Mouse (Mus musculus): ENCODE measurements at regions not wholly inside any gene's neighbourhood (a gene's known extent, or its start where the extent isn't known, plus 50 kb on each side); places are given as distances from the start of the nearest gene placed in this dataset.
A peak's percentile ranks its signal among the peaks of the same experiment; 100 is the strongest.

DNA sequence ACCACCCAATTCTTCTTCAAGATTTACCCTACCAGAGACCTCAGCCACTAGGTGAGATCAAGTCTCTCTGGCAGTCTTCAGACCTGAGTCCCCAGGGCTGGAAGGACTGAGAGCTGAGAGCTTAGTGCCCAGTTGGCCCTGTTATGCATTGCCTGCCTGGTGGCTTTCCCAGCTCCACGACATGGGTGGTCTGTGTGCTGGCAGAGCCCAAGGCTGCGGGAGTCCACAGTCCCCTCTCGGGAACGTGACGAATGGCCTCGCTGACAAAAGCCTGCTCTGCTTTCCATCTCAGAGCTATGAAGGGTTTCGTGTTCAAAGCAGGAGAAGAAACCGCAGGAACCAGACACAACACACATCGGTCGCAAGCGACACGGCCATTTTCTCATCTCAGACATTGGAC lies 450.7 kb downstream of the Ccdc171 start:
- Histone ChIP-seq H3K4me2 (ENCODE audit: low read depth, severe bottlenecking) (no peak overlapping the region), H3K27ac (replicated peaks; ENCODE audit: low read depth, low read length) (no peak overlapping the region), H3K4me3 (ENCODE audit: low read depth, low read length) (no peak overlapping the region), H3K9me3 (ENCODE audit: control insufficient read depth, low read length) (no peaks in the 10 kb centered on the region), H3K36me3 (ENCODE audit: control insufficient read depth, insufficient read depth, low read length) (no peaks in the 10 kb centered on the region), H3K4me1 (ENCODE audit: control insufficient read depth, insufficient read depth, low read length) (0 out of 2 replicates have a peak, but pooled peaks cover 3% of the 10 kb centered on the region), H3K9ac (ENCODE audit: low read length) (no peak overlapping the region), H3K27me3 (ENCODE audit: control insufficient read depth, insufficient read depth, low read length) (no peaks in the 10 kb centered on the region)
- ATAC-seq (ENCODE audit: insufficient number of reproducible peaks, low FRiP score, low TSS enrichment, low read depth) = peak; percentile 68; the same call in 1 of the 2 replicates
- WGBS = 12% methylated on average over 12 of the region's 12 CpGs
- peak; percentile 74 for DNase-seq (ENCODE audit: low spot score)

DNA sequence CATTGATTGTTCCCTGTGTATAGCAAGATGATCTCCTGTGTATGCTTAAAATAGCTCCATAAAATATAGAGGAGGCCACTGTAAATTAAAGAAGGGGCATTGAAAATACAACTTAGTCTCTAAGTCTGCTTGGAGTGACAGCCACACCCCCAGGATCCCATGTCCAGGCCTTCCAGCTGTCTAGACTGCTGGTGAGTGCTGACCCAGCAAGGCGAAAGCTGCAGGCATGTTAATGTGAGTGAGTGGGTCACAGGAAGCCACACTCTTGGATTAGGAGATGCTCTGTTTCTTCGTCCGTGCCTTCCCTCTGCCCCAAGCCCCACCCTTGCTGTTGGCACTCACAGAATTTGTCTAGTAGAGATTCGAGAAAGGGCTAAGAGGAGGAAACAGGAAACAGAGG lies 453.7 kb downstream of the Ccdc171 start:
- Histone ChIP-seq H3K4me3 (ENCODE audit: low read depth, low read length) (no peak overlapping the region), H3K4me2 (ENCODE audit: low read depth, severe bottlenecking) (no peak overlapping the region), H3K27me3 (ENCODE audit: control insufficient read depth, insufficient read depth, low read length) (no peaks in the 10 kb centered on the region), H3K4me1 (ENCODE audit: control insufficient read depth, insufficient read depth, low read length) (0 out of 2 replicates have a peak, but pooled peaks cover 3% of the 10 kb centered on the region), H3K9ac (ENCODE audit: low read length) (no peak overlapping the region), H3K36me3 (ENCODE audit: control insufficient read depth, insufficient read depth, low read length) (no peaks in the 10 kb centered on the region), H3K27ac (replicated peaks; ENCODE audit: low read depth, low read length) (no peak overlapping the region), H3K9me3 (ENCODE audit: control insufficient read depth, low read length) (no peaks in the 10 kb centered on the region)
- DNase-seq (ENCODE audit: low spot score) = no peak
- ATAC-seq (ENCODE audit: insufficient number of reproducible peaks, low FRiP score, low TSS enrichment, low read depth) = no peak
- WGBS = 66% methylated on average over 4 of the region's 4 CpGs

DNA sequence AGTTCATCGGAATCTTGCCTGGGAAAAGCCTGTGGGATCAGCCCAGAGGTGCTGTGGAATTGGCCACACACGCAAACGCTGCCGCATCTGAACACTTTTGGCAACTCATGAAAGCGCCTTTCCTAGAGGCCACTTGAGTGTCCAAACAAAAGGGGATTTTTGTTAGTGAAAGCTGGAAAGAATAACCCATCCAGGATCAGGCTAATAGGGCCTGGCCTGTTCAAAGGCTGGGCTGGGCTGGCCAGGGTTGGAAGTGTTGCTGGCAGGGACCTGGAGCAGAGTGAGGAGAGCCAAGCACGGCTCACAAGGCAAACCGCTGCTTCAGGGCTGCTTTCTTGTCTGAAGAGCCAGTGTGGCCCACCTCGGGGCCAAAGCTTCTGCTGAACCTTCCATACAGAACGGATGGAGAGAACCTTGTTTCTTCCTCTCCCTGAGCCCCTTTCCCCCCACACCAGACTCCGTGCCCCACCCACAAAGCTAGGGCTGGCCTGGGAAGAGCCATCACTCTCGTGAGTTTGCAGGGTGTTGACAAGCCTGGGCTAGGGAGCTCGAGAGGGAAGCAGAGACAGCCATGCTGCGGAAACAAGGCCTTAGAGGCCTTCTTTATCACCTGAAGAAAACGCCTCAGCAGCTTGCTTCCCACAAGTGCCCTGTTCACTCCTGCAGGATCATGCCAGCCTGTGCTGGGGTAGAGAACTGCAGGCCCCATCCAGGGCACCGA lies 459.5 kb downstream of the Ccdc171 start:
- no peak for ATAC-seq (ENCODE audit: insufficient number of reproducible peaks, low FRiP score, low TSS enrichment, low read depth)

DNA sequence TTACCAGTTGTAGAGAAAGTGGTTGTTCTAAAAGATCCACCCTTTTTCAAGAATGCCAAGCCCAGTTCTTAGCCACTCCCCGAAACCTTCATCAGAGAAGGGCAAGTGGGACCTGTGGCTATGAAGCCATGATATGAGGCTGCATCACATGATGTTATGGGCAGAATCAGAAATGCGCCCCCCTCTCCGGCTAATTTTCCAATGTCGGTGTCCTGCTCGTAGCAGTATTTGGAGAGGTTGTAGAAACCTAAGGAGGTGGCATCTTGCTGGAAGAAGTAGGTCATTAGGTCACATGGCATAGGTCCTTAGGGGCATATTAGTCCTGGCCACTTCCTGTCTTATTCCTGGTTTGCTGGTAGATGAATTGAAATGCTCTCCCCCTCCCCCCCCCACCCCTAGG lies 460.1 kb downstream of the Ccdc171 start:
- Histone ChIP-seq H3K9ac (ENCODE audit: low read length) (no peak overlapping the region), H3K27me3 (ENCODE audit: control insufficient read depth, insufficient read depth, low read length) (no peaks in the 10 kb centered on the region), H3K4me1 (ENCODE audit: control insufficient read depth, insufficient read depth, low read length) (peaks cover 21% of the 10 kb centered on the region), H3K9me3 (ENCODE audit: control insufficient read depth, low read length) (no peaks in the 10 kb centered on the region; the same call in 1 of the 2 replicates), H3K4me3 (ENCODE audit: low read depth, low read length) (no peak overlapping the region), H3K4me2 (ENCODE audit: low read depth, severe bottlenecking) (no peak overlapping the region), H3K27ac (replicated peaks; ENCODE audit: low read depth, low read length) (no peak overlapping the region), H3K36me3 (ENCODE audit: control insufficient read depth, insufficient read depth, low read length) (no peaks in the 10 kb centered on the region)
- DNase-seq (ENCODE audit: low spot score) = no peak
- WGBS = 94% methylated on average over 5 of the region's 5 CpGs
- ATAC-seq (ENCODE audit: insufficient number of reproducible peaks, low FRiP score, low TSS enrichment, low read depth) = no peak

More for the DNA sequence above, 459.5 kb downstream of the Ccdc171 start:
- DNase-seq (ENCODE audit: low spot score) = no peak
- Histone ChIP-seq H3K9me3 (ENCODE audit: control insufficient read depth, low read length) (no peaks in the 10 kb centered on the region; the same call in 1 of the 2 replicates), H3K4me3 (ENCODE audit: low read depth, low read length) (no peak overlapping the region), H3K27ac (replicated peaks; ENCODE audit: low read depth, low read length) (0 out of 2 replicates have a peak overlapping the region, but pooled peaks have one; percentile 30), H3K27me3 (ENCODE audit: control insufficient read depth, insufficient read depth, low read length) (no peaks in the 10 kb centered on the region), H3K36me3 (ENCODE audit: control insufficient read depth, insufficient read depth, low read length) (no peaks in the 10 kb centered on the region), H3K4me2 (ENCODE audit: low read depth, severe bottlenecking) (no peak overlapping the region), H3K9ac (ENCODE audit: low read length) (no peak overlapping the region), H3K4me1 (ENCODE audit: control insufficient read depth, insufficient read depth, low read length) (peaks cover 16% of the 10 kb centered on the region)
- WGBS = 81% methylated on average over 15 of the region's 15 CpGs

DNA sequence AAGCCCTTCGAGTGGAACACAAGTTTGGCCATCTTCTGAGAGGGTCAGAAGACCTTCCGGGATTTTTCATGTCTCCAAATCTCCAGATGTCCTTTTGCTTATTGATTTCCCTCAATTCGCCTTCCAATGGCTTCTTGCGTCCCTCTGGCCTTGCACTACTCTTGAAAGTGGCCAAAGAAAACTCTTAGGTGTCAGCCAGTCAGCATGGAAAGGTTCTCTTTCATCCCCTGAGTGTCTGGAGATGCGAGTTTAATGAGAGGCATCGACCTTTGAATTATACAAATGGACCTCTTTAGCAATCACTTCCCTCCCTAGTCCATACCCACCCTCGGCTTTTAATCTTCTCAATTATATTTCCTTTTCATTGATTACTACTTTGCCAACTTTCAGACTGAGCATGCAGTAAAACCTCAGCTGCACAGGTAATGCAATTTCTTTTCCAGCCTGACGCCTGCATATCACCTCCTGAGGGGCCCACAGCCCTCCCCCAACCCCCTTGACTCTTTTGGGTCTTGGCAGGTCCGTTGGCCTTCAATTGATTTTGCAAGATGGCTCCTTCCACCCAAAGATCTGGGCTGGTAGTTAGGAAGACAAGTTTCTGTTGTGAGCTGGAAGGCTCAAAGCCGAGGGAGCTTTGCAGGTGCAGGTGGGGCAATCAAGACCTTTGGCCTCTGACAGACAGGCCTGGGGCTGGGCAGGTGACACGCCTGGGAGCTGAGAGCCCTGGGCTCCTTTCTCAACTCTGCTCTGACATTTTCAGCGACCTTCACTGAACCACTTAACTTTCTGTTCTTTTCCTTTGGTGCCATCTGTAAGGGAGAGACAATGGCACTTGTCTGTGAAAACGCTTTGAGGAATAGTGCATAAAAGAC lies 461.8 kb downstream of the Ccdc171 start:
- Histone ChIP-seq H3K27me3 (ENCODE audit: control insufficient read depth, insufficient read depth, low read length) (no peaks in the 10 kb centered on the region), H3K36me3 (ENCODE audit: control insufficient read depth, insufficient read depth, low read length) (no peaks in the 10 kb centered on the region), H3K27ac (replicated peaks; ENCODE audit: low read depth, low read length) (peak overlapping the region; percentile 64; the same call in 1 of the 2 replicates), H3K4me2 (ENCODE audit: low read depth, severe bottlenecking) (no peak overlapping the region), H3K9me3 (ENCODE audit: control insufficient read depth, low read length) (no peaks in the 10 kb centered on the region; the same call in 1 of the 2 replicates), H3K4me1 (ENCODE audit: control insufficient read depth, insufficient read depth, low read length) (peaks cover 29% of the 10 kb centered on the region), H3K4me3 (ENCODE audit: low read depth, low read length) (no peak overlapping the region), H3K9ac (ENCODE audit: low read length) (no peak overlapping the region)
- WGBS = 74% methylated on average over 13 of the region's 13 CpGs
- ATAC-seq (ENCODE audit: insufficient number of reproducible peaks, low FRiP score, low TSS enrichment, low read depth) = no peak
- no peak for DNase-seq (ENCODE audit: low spot score)

DNA sequence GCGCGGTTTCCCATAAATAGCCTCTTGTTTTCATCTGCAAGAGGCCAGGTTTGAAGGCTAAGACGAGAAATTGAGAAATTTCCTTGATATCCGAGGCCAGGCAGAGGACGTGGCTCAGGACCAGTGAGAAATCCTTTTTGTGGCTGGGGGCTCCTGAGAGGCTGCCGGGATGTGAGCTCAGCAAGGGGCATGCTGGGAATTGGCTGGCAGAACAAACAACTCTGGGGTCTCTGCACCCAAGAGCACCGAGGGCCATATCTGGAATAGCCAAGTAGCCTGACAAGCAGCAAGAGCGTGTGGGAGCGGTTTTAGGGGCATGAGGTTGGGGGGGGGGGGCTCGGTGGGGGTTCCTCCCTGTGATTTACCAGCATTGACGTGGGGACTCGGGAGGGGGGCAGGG lies 462.5 kb downstream of the Ccdc171 start:
- no peak overlapping the region for H3K9ac ChIP-seq (ENCODE audit: low read length)
- no peaks in the 10 kb centered on the region; the same call in 1 of the 2 replicates for H3K9me3 ChIP-seq (ENCODE audit: control insufficient read depth, low read length)
- H3K4me3 ChIP-seq (ENCODE audit: low read depth, low read length) = no peak overlapping the region
- peaks cover 29% of the 10 kb centered on the region for H3K4me1 ChIP-seq (ENCODE audit: control insufficient read depth, insufficient read depth, low read length)
- H3K4me2 ChIP-seq (ENCODE audit: low read depth, severe bottlenecking) = peak overlapping the region; percentile 22; the same call in 1 of the 2 replicates
- ATAC-seq (ENCODE audit: insufficient number of reproducible peaks, low FRiP score, low TSS enrichment, low read depth) (no peak), DNase-seq (ENCODE audit: low spot score) (no peak)
- H3K36me3 ChIP-seq (ENCODE audit: control insufficient read depth, insufficient read depth, low read length) = no peaks in the 10 kb centered on the region
- no peaks in the 10 kb centered on the region for H3K27me3 ChIP-seq (ENCODE audit: control insufficient read depth, insufficient read depth, low read length)
- H3K27ac ChIP-seq (replicated peaks; ENCODE audit: low read depth, low read length) = peak overlapping the region; percentile 64
- WGBS = 38% methylated on average over 12 of the region's 12 CpGs

DNA sequence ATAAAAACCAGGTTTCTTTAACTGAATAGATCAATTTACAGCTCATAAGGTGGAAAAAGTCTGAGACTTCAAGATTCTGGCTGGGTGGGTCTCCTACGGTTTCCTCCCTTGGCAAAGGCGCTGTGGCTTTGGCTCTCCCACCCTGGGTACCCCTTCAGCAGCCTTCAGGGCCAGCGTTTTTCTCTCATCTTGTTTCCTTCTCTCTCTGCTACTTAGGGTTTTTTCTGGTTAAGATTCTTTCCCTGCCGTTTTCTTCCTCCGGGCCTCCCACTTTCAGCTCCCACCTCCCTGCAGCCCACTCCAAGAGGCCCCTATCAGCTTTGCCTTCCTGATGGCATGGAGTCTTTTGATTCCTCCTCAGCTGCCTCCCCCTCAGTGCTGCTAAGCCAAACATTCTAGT lies 463.0 kb downstream of the Ccdc171 start:
- Histone ChIP-seq H3K4me2 (ENCODE audit: low read depth, severe bottlenecking) (peak overlapping the region; percentile 22; the same call in 1 of the 2 replicates), H3K27me3 (ENCODE audit: control insufficient read depth, insufficient read depth, low read length) (no peaks in the 10 kb centered on the region), H3K27ac (replicated peaks; ENCODE audit: low read depth, low read length) (peak overlapping the region; percentile 64), H3K36me3 (ENCODE audit: control insufficient read depth, insufficient read depth, low read length) (no peaks in the 10 kb centered on the region), H3K9ac (ENCODE audit: low read length) (no peak overlapping the region), H3K4me1 (ENCODE audit: control insufficient read depth, insufficient read depth, low read length) (peaks cover 29% of the 10 kb centered on the region), H3K9me3 (ENCODE audit: control insufficient read depth, low read length) (no peaks in the 10 kb centered on the region; the same call in 1 of the 2 replicates), H3K4me3 (ENCODE audit: low read depth, low read length) (no peak overlapping the region)
- 17% methylated on average over 5 of the region's 5 CpGs for WGBS
- ATAC-seq (ENCODE audit: insufficient number of reproducible peaks, low FRiP score, low TSS enrichment, low read depth) (no peak), DNase-seq (ENCODE audit: low spot score) (peak; percentile 53)
